In the genomic region with DNA sequence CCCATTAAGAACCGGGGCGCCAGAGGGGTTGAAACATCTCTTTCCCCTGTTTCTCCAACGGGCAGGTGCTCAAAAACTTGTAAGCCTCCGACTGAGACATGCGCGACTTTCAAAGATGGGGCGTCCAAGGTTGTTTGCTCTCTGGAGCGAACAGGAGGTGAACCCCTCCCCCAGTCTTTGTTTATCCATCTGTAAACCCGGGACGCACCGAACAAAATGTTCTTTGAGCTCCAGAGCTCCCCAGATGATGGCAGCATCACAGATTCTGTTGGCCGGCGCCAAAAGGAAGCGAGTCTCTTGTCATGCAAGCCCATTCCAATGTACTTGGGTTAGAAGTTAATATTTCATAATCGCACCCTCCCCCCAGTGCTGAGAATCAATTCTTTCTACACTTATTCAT, we compare ENCODE assay signal across 8 mouse cellular contexts. TPM values are rescaled to one million over a fixed set of nuclear protein-coding genes. Genes with fewer than 3 reads are reported as not detected.
DNase-seq lines count a peak whose midpoint lies in the region; ATAC-seq and TF ChIP-seq lines count a peak whose summit lies in the region.

No protein-coding gene starts in this region.

- no peak for DNase-seq in left cerebral cortex, adult 2 months (ENCODE audit: extremely low spot score in 1 of 2, low spot score in 2 of 2)
- no peak for DNase-seq in left cerebral cortex, adult 11 months (ENCODE audit: low spot score)
- DNase-seq in kidney, postnatal 10 days: peak; percentile 32
- DNase-seq in lung, postnatal 36 days: peak; percentile 56
- DNase-seq in spleen, postnatal 10 days (ENCODE audit: low spot score in 2 of 2): no peak
- DNase-seq in cerebellum, adult 8-10 months: no peak

- peaks cover 87% of the 10 kb centered on the region for H3K27me3 ChIP-seq in heart, embryonic 12.5 days (replicated peaks)

- H3K4me2 ChIP-seq in heart, embryonic 12.5 days: peak overlapping the region; percentile 89

- 14% methylated on average over 15 of the region's 15 CpGs for WGBS in heart, embryonic 12.5 days

- H3K4me1 ChIP-seq in heart, embryonic 12.5 days (replicated peaks): peaks cover 13% of the 10 kb centered on the region

- no peak; the same call in 1 of the 2 replicates for TF ChIP-seq CTCF in left cerebral cortex, adult 2 months (IDR thresholded peaks at IDR 0.05)

- intact Hi-C loops in left cerebral cortex, adult 2 months (cut with DNase I): no loop called here

- H3K27ac ChIP-seq in left cerebral cortex, adult 2 months: peak overlapping the region; percentile 88
- no peak overlapping the region for H3K27ac ChIP-seq in heart, embryonic 12.5 days (ENCODE audit: poor library complexity, severe bottlenecking)

- no peaks in the 10 kb centered on the region for H3K36me3 ChIP-seq in heart, embryonic 12.5 days

- H3K9ac ChIP-seq in heart, embryonic 12.5 days: no peak overlapping the region

- no peaks in the 10 kb centered on the region for H3K9me3 ChIP-seq in heart, embryonic 12.5 days (replicated peaks)

- peak overlapping the region; percentile 67 for H3K4me3 ChIP-seq in left cerebral cortex, adult 2 months
- peak overlapping the region; percentile 56 for H3K4me3 ChIP-seq in heart, embryonic 12.5 days

- ATAC-seq in heart, embryonic 12.5 days (ENCODE audit: insufficient number of reproducible peaks, low FRiP score): no peak
- no peak for ATAC-seq in megakaryocyte-erythroid progenitor cell, adult 5-6 weeks (replicated peaks; ENCODE audit: low FRiP score, low TSS enrichment, poor library complexity, severe bottlenecking)

RNA-seq across cellular contexts. Expression of a gene that starts 6.6 kb away (rescaled TPM):
- 100 to 1,000 TPM; 369 to 386 TPM for total RNA-seq in left cerebral cortex, adult 2 months (2021)
- 7.2 and 8.1 TPM in 2 replicates for polyA plus RNA-seq in heart, embryonic 12.5 days (2016; fragmentation: Nextera tagmentation; extraction: Ambion mirVana)
- 44.0 and 54.3 TPM in 2 replicates for total RNA-seq in megakaryocyte-erythroid progenitor cell, adult 5-6 weeks (2014; fragmentation: Nextera tagmentation)
- total RNA-seq in megakaryocyte-erythroid progenitor cell, adult 5-6 weeks (2017): 6.2 and 7.3 TPM in 2 replicates

RNA-seq across cellular contexts. Expression of a gene that starts 10.0 kb away (rescaled TPM):
- under 1 TPM; 0.77 to 0.82 TPM for total RNA-seq in left cerebral cortex, adult 2 months (2021)
- polyA plus RNA-seq in heart, embryonic 12.5 days (2016; fragmentation: Nextera tagmentation; extraction: Ambion mirVana): not detected in 2 replicates
- 0.31 and 0.79 TPM in 2 replicates for total RNA-seq in megakaryocyte-erythroid progenitor cell, adult 5-6 weeks (2014; fragmentation: Nextera tagmentation)
- 1.6 and 2.0 TPM in 2 replicates for total RNA-seq in megakaryocyte-erythroid progenitor cell, adult 5-6 weeks (2017)

RNA-seq across cellular contexts. Expression of a gene that starts 21.8 kb away (rescaled TPM):
- total RNA-seq in left cerebral cortex, adult 2 months (2021): 100 to 1,000 TPM; 159 to 160 TPM
- polyA plus RNA-seq in heart, embryonic 12.5 days (2016; fragmentation: Nextera tagmentation; extraction: Ambion mirVana): 35.2 and 37.2 TPM in 2 replicates
- total RNA-seq in megakaryocyte-erythroid progenitor cell, adult 5-6 weeks (2014; fragmentation: Nextera tagmentation): 30.7 and 51.4 TPM in 2 replicates
- 29.2 and 33.9 TPM in 2 replicates for total RNA-seq in megakaryocyte-erythroid progenitor cell, adult 5-6 weeks (2017)

RNA-seq across cellular contexts. Expression of a gene that starts 37.5 kb away (rescaled TPM):
- 10 to 100 TPM; 33.3 to 35.7 TPM for total RNA-seq in left cerebral cortex, adult 2 months (2021)
- polyA plus RNA-seq in heart, embryonic 12.5 days (2016; fragmentation: Nextera tagmentation; extraction: Ambion mirVana): 37.2 and 37.9 TPM in 2 replicates
- total RNA-seq in megakaryocyte-erythroid progenitor cell, adult 5-6 weeks (2014; fragmentation: Nextera tagmentation): 58.3 and 111 TPM in 2 replicates
- total RNA-seq in megakaryocyte-erythroid progenitor cell, adult 5-6 weeks (2017): 4.3 and 17.6 TPM in 2 replicates

RNA-seq across cellular contexts. Expression of a gene that starts 41.2 kb away (rescaled TPM):
- 10 to 100 TPM; 19.5 to 20.7 TPM for total RNA-seq in left cerebral cortex, adult 2 months (2021)
- polyA plus RNA-seq in heart, embryonic 12.5 days (2016; fragmentation: Nextera tagmentation; extraction: Ambion mirVana): 2.5 and 2.7 TPM in 2 replicates
- total RNA-seq in megakaryocyte-erythroid progenitor cell, adult 5-6 weeks (2014; fragmentation: Nextera tagmentation): 27.6 and 29.1 TPM in 2 replicates
- total RNA-seq in megakaryocyte-erythroid progenitor cell, adult 5-6 weeks (2017): 8.0 and 11.8 TPM in 2 replicates

Comparison
In these comparisons a context has a peak if more than half of its experiments do, and no peak if none do; other contexts are left out.
1. DNase-seq: peak in kidney, postnatal 10 days (single experiment) and lung, postnatal 36 days (single experiment); none in left cerebral cortex, adult 2 months (0 of 2), left cerebral cortex, adult 11 months (single experiment), spleen, postnatal 10 days (0 of 2) and cerebellum, adult 8-10 months (single experiment).
2. RNA of a gene that starts 6.6 kb away (total RNA-seq): 369 to 386 TPM in left cerebral cortex, adult 2 months; 6.2 to 54.3 TPM in megakaryocyte-erythroid progenitor cell, adult 5-6 weeks; every median in the first group is over 4 times any median in the second.